Mouse (Mus musculus) adrenal gland, adult 8-10 months (tissue): ENCODE data around the gene Arfip1. TPM values are rescaled to one million over a fixed set of nuclear protein-coding genes. Genes with fewer than 3 reads are reported as not detected.

ENCODE experiments used
- DNase-seq: peaks from one replicate; pipeline ENCODE4 v3.0.0; 2022
- total RNA-seq, 4 experiments: library from RNA; stranded (reverse); gene quantifications; 2 replicates each; pipeline ENCODE4 v1.2.4; 2022

The Arfip1 gene
- total RNA-seq: 10 to 100 TPM; 47.6 to 58.3 (median 54.6) TPM

GRCm38 (mm10) chr3:84582023-84582912 lies at the start of gene Arfip1:
Arfip1 (minus strand) TSS chr3:84582625.
- DNase-seq: peak; percentile 97

DNA sequence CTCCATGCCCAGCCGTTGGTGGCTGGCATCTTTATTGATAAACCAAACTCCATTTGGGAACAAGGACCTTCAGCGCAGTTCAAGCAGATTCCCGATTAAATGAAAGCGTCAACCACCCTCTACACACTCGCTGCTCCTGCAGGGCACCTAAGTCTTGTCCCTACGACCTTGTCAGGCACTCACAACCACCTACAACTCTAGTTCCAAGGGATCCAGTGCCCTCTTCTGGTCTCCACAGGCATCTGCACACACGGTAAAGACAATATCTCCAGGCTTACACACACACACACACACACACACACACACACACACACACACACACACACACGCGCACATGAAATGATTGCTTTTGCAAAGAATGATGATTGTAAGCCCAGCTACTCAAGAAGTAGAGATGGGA lies 49.2 kb upstream of the Arfip1 start:
- no peak for DNase-seq

GRCm38 (mm10) chr3:84622026-84622425 lies 39.6 kb upstream of the Arfip1 start:
- DNase-seq: no peak

- DNase-seq: no peak
These were observed 37.3 kb upstream of the Arfip1 start for GRCm38 (mm10) chr3:84619725-84620124.

DNA sequence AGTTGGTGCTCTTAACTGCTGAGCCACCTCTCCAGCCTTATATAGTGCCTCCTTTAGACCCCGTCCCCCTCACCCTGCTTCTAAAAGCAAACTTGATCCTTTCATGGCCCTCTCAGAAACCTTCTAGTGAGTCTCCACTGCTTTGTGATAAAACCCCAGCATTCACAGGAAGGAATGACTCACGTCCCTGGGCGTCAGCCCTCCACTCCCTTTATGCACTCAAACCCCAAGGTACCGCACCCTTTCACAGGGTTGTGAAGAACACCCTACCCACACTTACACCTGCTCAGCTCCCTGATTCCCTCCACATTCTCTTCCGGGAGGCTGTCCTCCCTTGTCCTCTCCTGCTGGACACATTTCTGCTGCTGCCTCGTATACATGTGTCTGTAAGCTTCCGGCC lies 36.6 kb upstream of the Arfip1 start:
- DNase-seq: no peak

DNA sequence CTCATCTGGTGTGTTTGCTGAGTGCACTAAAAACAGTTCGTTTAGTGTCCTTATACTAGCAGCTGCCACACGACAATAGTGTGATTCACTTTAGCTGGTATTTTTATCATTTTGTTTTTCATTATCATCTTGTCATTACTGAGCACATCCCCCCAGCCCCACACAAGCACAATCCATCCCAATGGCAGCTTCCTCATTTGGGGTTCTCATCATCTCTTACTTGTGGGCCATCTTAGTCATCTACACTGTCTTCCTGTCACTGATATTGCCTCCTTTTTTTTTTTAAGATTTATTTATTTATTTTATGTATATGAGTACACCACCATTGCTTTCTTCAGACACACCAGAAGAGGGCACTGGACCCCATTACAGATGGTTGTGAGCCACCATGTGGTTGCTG lies 36.2 kb upstream of the Arfip1 start:
- DNase-seq: no peak

DNA sequence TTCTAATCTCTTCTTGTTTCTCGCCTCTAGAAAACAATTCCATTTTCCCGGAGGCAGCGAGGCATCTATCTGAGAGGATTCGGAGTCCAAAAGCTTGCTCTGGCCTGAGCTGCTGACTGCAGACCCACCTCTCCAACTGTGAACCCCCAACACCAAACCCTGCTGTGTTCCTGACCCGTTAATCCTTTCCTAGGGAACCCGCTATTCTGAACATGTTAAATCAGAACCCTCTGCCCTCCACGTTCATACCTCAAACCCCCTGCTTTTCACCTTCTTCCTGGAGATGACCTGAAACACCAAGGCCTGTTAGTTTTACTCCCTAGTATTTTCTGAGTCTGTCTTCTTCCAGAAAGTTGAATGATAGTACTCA lies 33.4 kb upstream of the Arfip1 start:
- DNase-seq: no peak

GRCm38 (mm10) chr3:84615050-84615855 lies 32.8 kb upstream of the Arfip1 start:
- no peak for DNase-seq

GRCm38 (mm10) chr3:84610183-84610710 lies 27.8 kb upstream of the Arfip1 start:
- no peak for DNase-seq

DNA sequence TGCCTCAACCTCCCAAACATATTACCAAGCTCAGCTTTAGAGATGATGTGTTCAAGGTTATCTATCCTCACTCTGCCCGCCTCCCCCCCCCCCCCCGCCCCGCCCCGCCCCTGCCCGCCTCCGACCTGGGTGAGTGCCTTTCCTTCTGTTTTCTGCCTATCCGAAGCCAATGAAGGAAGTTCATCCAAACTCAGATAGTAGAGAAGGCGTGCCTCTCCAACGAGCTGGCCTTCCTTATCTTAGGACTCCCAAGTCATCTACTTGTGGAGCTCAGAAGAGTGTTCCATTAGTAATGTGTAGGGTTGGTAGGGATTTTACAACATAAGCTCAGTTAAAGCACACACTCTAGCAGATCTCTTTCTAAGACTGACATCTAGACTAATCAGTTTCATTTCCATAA lies 20.8 kb upstream of the Arfip1 start:
- DNase-seq: no peak

GRCm38 (mm10) chr3:84602759-84603158 lies 20.3 kb upstream of the Arfip1 start:
- DNase-seq: no peak

DNA sequence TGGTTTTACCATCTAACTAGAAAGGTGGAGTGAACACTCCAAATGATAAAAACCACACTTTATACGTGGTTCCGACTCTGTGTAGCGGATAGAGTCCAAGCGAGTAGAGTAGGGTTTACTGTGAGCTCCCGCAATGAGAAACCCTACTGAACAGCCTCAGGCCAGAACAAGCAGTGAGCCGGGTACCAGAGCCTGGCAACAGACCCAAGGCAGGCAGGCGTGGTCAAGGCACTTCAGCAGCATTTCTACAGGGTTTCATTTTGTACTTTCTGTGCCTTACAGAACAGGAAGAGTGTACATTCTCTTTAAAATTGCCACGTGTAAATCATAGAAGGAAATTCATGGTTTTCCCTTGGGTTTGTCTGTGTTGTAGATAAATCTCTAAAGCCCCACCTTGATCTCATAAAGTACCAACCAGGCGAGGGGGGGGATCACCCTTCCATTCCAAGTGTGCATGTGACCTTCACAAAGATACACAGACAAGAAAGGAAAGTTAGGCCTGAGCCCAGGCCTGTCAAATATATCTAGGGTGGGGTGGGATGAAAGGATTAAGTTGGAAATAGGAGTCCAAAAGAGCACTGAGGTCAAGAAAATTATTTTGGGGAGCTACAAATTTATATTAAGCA lies 19.6 kb upstream of the Arfip1 start:
- no peak for DNase-seq

- DNase-seq: no peak
These were observed 16.3 kb upstream of the Arfip1 start for GRCm38 (mm10) chr3:84598756-84599155.

DNA sequence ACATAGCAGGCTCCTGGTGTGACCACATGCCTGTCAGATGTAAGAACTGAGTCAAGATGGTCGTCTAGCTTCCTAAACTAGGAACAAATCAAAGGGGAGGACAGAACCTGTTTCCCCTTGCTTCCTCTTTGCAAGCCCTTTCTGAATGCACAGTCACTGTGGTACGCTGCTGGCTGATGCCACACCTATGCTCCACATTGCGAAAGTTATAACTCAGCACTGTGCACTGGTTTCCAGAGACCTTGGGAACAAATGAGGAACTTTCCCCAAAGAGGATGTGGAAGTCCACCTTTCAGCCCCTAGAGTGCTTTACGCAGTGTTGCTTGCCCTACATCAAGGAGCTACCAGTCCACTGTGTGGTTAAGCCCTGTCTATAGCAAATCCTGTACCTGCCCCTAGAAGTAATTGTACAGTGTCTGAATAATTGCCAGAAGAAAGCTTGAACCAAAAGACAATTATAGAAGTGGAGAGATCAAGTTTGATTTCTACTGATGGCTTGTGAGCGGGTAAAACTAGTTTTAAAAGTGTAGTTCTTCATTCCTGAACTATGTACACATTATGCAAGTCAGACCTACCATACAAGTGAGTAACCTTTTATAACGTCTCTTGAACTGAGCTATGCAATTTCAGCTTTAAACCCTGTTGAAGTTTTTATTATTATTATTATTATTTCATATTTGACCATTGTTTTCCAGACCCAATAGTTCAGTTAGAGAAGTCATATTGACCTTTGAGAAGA lies 15.7 kb upstream of the Arfip1 start:
- no peak for DNase-seq

GRCm38 (mm10) chr3:84595677-84596234 lies 13.3 kb upstream of the Arfip1 start:
- DNase-seq: no peak

GRCm38 (mm10) chr3:84594894-84595676 lies 12.7 kb upstream of the Arfip1 start:
- no peak for DNase-seq

DNA sequence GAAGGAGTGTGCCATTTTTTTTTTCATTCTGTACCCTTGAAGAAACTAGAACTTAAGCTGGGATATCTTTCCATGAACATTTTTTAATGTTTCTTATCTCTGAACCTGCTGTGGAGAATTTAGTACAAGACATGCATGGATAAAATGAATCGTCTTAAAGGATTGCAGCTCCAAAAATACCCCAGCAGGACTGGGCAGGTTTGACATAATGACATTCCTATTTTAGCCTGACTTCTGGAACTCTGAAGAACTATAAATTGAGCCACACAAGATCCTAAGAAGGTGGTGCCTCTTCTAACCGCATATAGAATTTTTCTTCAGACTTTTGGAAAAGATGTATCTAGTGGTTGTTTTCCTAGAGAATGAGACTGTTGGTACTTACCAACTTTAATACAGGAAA lies 10.8 kb upstream of the Arfip1 start, which contains the start of gene Tigd4:
Tigd4 (plus strand) TSS at position 301 of the 400 bp plus-strand sequence.
- DNase-seq: no peak

DNA sequence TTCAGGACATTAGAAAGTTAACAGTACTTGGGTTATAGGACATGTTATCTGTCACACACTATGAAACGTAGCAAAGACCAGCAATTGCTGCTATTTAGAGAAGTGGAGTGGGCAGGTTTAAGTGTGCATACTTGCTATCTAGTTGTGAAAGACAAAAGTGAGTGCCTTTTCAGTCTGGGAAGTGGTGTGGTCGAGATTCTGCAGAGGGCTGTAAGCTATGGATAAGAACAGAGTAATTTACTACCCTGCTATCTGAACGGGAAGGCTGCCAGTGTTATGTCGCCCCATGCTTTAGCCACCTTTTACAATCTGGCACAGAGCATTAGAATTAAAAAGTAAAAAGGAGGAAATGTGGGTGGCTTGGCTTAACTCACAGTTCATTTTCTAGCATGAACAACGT lies 4.3 kb upstream of the Arfip1 start:
- DNase-seq: no peak

- no peak for DNase-seq
These were observed 470 bp upstream of the Arfip1 start for GRCm38 (mm10) chr3:84582913-84583276.

GRCm38 (mm10) chr3:84581696-84582022 lies 766 bp downstream of the Arfip1 start:
- no peak for DNase-seq

DNA sequence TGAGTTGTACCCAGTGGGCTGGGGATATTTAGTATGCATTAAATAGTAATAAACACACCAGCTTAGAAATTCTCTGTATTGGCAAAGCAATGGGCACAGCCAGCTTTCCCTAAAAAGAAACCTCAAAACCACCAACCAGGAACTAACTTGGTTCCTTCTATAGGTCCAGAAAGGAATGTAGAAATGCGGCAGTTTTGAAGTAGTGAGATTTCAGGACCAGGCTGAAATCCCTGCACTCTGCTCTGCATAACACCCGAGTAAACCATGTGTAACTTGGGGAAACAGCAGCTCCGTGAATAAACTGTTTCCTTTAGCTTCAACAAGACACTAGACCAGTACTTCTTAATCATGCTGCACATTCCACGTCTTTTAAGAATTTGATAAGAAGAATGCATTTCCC lies 1.7 kb downstream of the Arfip1 start:
- no peak for DNase-seq
